Mouse (Mus musculus) adipose tissue, adult 10 weeks (tissue): Measurements from ENCODE around the gene 4833423E24Rik. TPM values are rescaled to one million over a fixed set of nuclear protein-coding genes. Genes with fewer than 3 reads are reported as not detected.

Source experiments
- polyA plus RNA-seq: library from polyadenylated mRNA; stranded (reverse); fragments of 350-450 nt; fragmentation: Illumina TruSeq; extraction: RNeasy Lipid Tissue Mini Kit (QIAGEN cat#74804); gene quantifications from one replicate; pipeline ENCODE4 v1.2.3, GENCODE M21; 2014; ENCODE audit warnings: low read depth, low replicate concordance

4833423E24Rik gene
- polyA plus RNA-seq = not detected

GRCm38 (mm10) chr2:85518879-85519278 lies at the start of gene 4833423E24Rik:
TSS of gene 4833423E24Rik (minus strand) at chr2:85519024.

GRCm38 (mm10) chr2:85443539-85443938 lies 75.3 kb downstream of the 4833423E24Rik start, which contains the start of gene Olfr995:
TSS of gene Olfr995 (minus strand) at chr2:85443639.

GRCm38 (mm10) chr2:85436351-85436750 lies 82.5 kb downstream of the 4833423E24Rik start, which contains the start of gene Olfr994:
TSS of gene Olfr994 (minus strand) at chr2:85436451.

Other genes with a start within 250 kb of the 4833423E24Rik start
- gene Olfr987, start 179.7 kb downstream of the 4833423E24Rik start, polyA plus RNA-seq = not detected
- gene Olfr988, start 155.8 kb downstream of the 4833423E24Rik start, polyA plus RNA-seq = not detected
- gene Olfr992, start 109.6 kb downstream of the 4833423E24Rik start, polyA plus RNA-seq = not detected
- gene Olfr993, start 104.1 kb downstream of the 4833423E24Rik start, polyA plus RNA-seq = not detected
- not detected for gene Olfr994, start 82.6 kb downstream of the 4833423E24Rik start, polyA plus RNA-seq
- gene Olfr995, start 75.4 kb downstream of the 4833423E24Rik start, polyA plus RNA-seq = not detected
- gene Olfr996, start 60.2 kb upstream of the 4833423E24Rik start, polyA plus RNA-seq = not detected
- not detected for gene Olfr998, start 69.9 kb upstream of the 4833423E24Rik start, polyA plus RNA-seq
- gene Olfr1000, start 92.9 kb upstream of the 4833423E24Rik start, polyA plus RNA-seq = not detected
- not detected for gene Olfr1002, start 131.7 kb upstream of the 4833423E24Rik start, polyA plus RNA-seq
- not detected for gene Olfr154, start 145.4 kb upstream of the 4833423E24Rik start, polyA plus RNA-seq
- not detected for gene Olfr1006, start 159.7 kb upstream of the 4833423E24Rik start, polyA plus RNA-seq
- gene Olfr1008, start 170.4 kb upstream of the 4833423E24Rik start, polyA plus RNA-seq = not detected
- gene Olfr1009, start 196.4 kb upstream of the 4833423E24Rik start, polyA plus RNA-seq = not detected
- not detected for gene Olfr1012, start 243.7 kb upstream of the 4833423E24Rik start, polyA plus RNA-seq
- not detected for gene Olfr1013, start 248.1 kb upstream of the 4833423E24Rik start, polyA plus RNA-seq